Mouse (Mus musculus): ENCODE data around the gene Ppid. TPM values are rescaled to one million over a fixed set of nuclear protein-coding genes. Genes with fewer than 3 reads are reported as not detected.

Gene Ppid
- polyA plus RNA-seq, 1 experiment from 2014 or later = 151 TPM

GRCm38 (mm10) chr3:79579891-79580575 is 11.1 kb upstream of the Ppid start:
- Histone ChIP-seq H3K27ac (no peak overlapping the region), H3K4me3 (replicated peaks; ENCODE audit: low read length) (no peak overlapping the region)
- 84% methylated on average over 5 of the region's 5 CpGs for WGBS

DNA sequence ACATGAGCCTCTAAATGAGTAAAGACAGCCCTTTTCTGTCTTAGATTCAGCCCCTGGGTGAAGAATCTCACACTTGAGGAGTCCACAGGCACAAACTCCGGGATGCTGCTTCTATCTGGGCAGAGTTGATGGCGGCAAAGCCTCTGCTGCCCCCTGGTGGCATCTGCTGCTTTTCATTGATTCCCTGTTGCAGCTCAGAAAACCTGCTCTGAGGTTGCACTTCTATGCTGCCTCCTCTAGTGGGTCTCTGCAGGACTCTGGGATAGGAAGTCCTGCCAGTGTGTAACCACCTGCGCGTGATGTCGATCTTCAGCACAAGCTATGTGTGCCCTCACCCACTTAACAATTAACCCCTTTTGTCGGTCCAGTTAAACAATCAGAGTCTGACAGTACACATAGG is 4.3 kb upstream of the Ppid start:
- no peak overlapping the region for H3K4me2 ChIP-seq (replicated peaks)

More at GRCm38 (mm10) chr3:79579891-79580575, 11.1 kb upstream of the Ppid start:
- H3K4me2 ChIP-seq (replicated peaks) = no peak overlapping the region
- no peaks in the 10 kb centered on the region; the same call in 1 of the 2 replicates for H3K4me1 ChIP-seq (replicated peaks; ENCODE audit: control insufficient read depth, insufficient read depth, low read length)
- H3K9me3 ChIP-seq (ENCODE audit: control insufficient read depth, low read length) = no peaks in the 10 kb centered on the region
- ATAC-seq (ENCODE audit: low FRiP score) (no peak), DNase-seq (ENCODE audit: low spot score) (no peak)
- H3K9ac ChIP-seq = no peak overlapping the region
- H3K36me3 ChIP-seq (replicated peaks; ENCODE audit: control insufficient read depth, insufficient read depth) = no peaks in the 10 kb centered on the region
- H3K27me3 ChIP-seq (ENCODE audit: control insufficient read depth, insufficient read depth, low read length) = no peaks in the 10 kb centered on the region

GRCm38 (mm10) chr3:79589671-79590070 is 1.5 kb upstream of the Ppid start:
- Histone ChIP-seq H3K4me2 (replicated peaks) (no peak overlapping the region), H3K9ac (no peak overlapping the region), H3K9me3 (ENCODE audit: control insufficient read depth, low read length) (no peaks in the 10 kb centered on the region), H3K27me3 (ENCODE audit: control insufficient read depth, insufficient read depth, low read length) (no peaks in the 10 kb centered on the region), H3K36me3 (replicated peaks; ENCODE audit: control insufficient read depth, insufficient read depth) (peaks cover 11% of the 10 kb centered on the region), H3K4me1 (replicated peaks; ENCODE audit: control insufficient read depth, insufficient read depth, low read length) (peaks cover 16% of the 10 kb centered on the region), H3K4me3 (replicated peaks; ENCODE audit: low read length) (no peak overlapping the region), H3K27ac (no peak overlapping the region)
- ATAC-seq (ENCODE audit: low FRiP score) (no peak), DNase-seq (ENCODE audit: low spot score) (no peak)
- 83% methylated on average over 2 of the region's 2 CpGs for WGBS

More for the DNA sequence above, 4.3 kb upstream of the Ppid start:
- Histone ChIP-seq H3K9me3 (ENCODE audit: control insufficient read depth, low read length) (no peaks in the 10 kb centered on the region), H3K27me3 (ENCODE audit: control insufficient read depth, insufficient read depth, low read length) (no peaks in the 10 kb centered on the region), H3K4me1 (replicated peaks; ENCODE audit: control insufficient read depth, insufficient read depth, low read length) (peaks cover 6% of the 10 kb centered on the region; the same call in 1 of the 2 replicates), H3K9ac (no peak overlapping the region), H3K36me3 (replicated peaks; ENCODE audit: control insufficient read depth, insufficient read depth) (no peaks in the 10 kb centered on the region), H3K4me3 (replicated peaks; ENCODE audit: low read length) (no peak overlapping the region), H3K27ac (no peak overlapping the region)
- whole genome bisulfite sequencing = 9% methylated on average over 6 of the region's 6 CpGs
- peak; percentile 75 for ATAC-seq (ENCODE audit: low FRiP score)
- DNase-seq (ENCODE audit: low spot score) = peak; percentile 97

GRCm38 (mm10) chr3:79591793-79592471 is 790 bp downstream of the Ppid start:
- DNase-seq (ENCODE audit: low spot score) = no peak
- 0 out of 2 replicates have a peak, but pooled peaks have one; percentile 4 for ATAC-seq (ENCODE audit: low FRiP score)
- Histone ChIP-seq H3K27ac (peak overlapping the region; percentile 72), H3K27me3 (ENCODE audit: control insufficient read depth, insufficient read depth, low read length) (no peaks in the 10 kb centered on the region), H3K36me3 (replicated peaks; ENCODE audit: control insufficient read depth, insufficient read depth) (peaks cover 33% of the 10 kb centered on the region), H3K9ac (peak overlapping the region; percentile 87), H3K4me2 (replicated peaks) (peak overlapping the region; percentile 73), H3K4me1 (replicated peaks; ENCODE audit: control insufficient read depth, insufficient read depth, low read length) (peaks cover 16% of the 10 kb centered on the region), H3K4me3 (replicated peaks; ENCODE audit: low read length) (peak overlapping the region; percentile 88), H3K9me3 (ENCODE audit: control insufficient read depth, low read length) (no peaks in the 10 kb centered on the region)
- WGBS = 7% methylated on average over 15 of the region's 15 CpGs

- WGBS = 95% methylated on average over 7 of the region's 7 CpGs
- H3K4me3 ChIP-seq (replicated peaks; ENCODE audit: low read length) = no peak overlapping the region
- no peaks in the 10 kb centered on the region for H3K9me3 ChIP-seq (ENCODE audit: control insufficient read depth, low read length)
- ATAC-seq (ENCODE audit: low FRiP score) = no peak
- no peak for DNase-seq (ENCODE audit: low spot score)
- peaks cover 64% of the 10 kb centered on the region for H3K36me3 ChIP-seq (replicated peaks; ENCODE audit: control insufficient read depth, insufficient read depth)
- H3K27me3 ChIP-seq (ENCODE audit: control insufficient read depth, insufficient read depth, low read length) = no peaks in the 10 kb centered on the region
- no peak overlapping the region for H3K4me2 ChIP-seq (replicated peaks)
- H3K4me1 ChIP-seq (replicated peaks; ENCODE audit: control insufficient read depth, insufficient read depth, low read length) = peaks cover 15% of the 10 kb centered on the region
- H3K27ac ChIP-seq = no peak overlapping the region
- no peak overlapping the region for H3K9ac ChIP-seq
These were observed 4.3 kb downstream of the Ppid start for GRCm38 (mm10) chr3:79595468-79595867.

DNA sequence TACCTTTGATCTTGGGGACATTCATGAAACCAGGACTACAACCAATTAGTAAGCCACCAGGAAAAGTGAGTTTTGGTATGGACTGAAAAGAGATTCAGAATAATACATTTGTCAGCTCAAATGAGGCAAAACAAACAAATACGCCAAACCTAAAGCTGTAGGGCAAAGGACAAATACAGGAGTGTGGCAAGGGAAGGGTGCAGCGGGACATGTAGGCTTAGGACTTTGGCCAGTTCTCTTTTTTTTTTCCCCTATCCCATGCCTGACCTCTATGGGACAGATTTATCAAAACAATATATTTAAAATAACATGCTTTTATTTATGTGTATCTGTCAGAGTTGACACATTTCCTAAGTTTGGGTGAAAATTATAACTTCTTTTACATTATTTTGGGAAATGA is 18.7 kb downstream of the Ppid start:
- 95% methylated on average over 2 of the region's 2 CpGs for WGBS
- ATAC-seq (ENCODE audit: low FRiP score) (no peak), DNase-seq (ENCODE audit: low spot score) (no peak)
- H3K27ac ChIP-seq = no peak overlapping the region
- H3K36me3 ChIP-seq (replicated peaks; ENCODE audit: control insufficient read depth, insufficient read depth) = peaks cover 76% of the 10 kb centered on the region
- H3K4me3 ChIP-seq (replicated peaks; ENCODE audit: low read length) = no peak overlapping the region
- no peaks in the 10 kb centered on the region for H3K4me1 ChIP-seq (replicated peaks; ENCODE audit: control insufficient read depth, insufficient read depth, low read length)
- H3K9me3 ChIP-seq (ENCODE audit: control insufficient read depth, low read length) = no peaks in the 10 kb centered on the region
- H3K4me2 ChIP-seq (replicated peaks) = no peak overlapping the region
- H3K27me3 ChIP-seq (ENCODE audit: control insufficient read depth, insufficient read depth, low read length) = no peaks in the 10 kb centered on the region
- no peak overlapping the region for H3K9ac ChIP-seq

- Histone ChIP-seq H3K9me3 (ENCODE audit: control insufficient read depth, low read length) (no peaks in the 10 kb centered on the region), H3K27me3 (ENCODE audit: control insufficient read depth, insufficient read depth, low read length) (no peaks in the 10 kb centered on the region), H3K4me3 (replicated peaks; ENCODE audit: low read length) (peak overlapping the region; percentile 86), H3K9ac (peak overlapping the region; percentile 66), H3K27ac (no peak overlapping the region), H3K4me2 (replicated peaks) (peak overlapping the region; percentile 72), H3K4me1 (replicated peaks; ENCODE audit: control insufficient read depth, insufficient read depth, low read length) (peaks cover 11% of the 10 kb centered on the region), H3K36me3 (replicated peaks; ENCODE audit: control insufficient read depth, insufficient read depth) (peaks cover 13% of the 10 kb centered on the region)
- no peak for DNase-seq (ENCODE audit: low spot score)
- ATAC-seq (ENCODE audit: low FRiP score) = no peak
- WGBS = 30% methylated on average over 10 of the region's 10 CpGs
These were observed 36.5 kb downstream of the Ppid start for GRCm38 (mm10) chr3:79627484-79628181.

DNA sequence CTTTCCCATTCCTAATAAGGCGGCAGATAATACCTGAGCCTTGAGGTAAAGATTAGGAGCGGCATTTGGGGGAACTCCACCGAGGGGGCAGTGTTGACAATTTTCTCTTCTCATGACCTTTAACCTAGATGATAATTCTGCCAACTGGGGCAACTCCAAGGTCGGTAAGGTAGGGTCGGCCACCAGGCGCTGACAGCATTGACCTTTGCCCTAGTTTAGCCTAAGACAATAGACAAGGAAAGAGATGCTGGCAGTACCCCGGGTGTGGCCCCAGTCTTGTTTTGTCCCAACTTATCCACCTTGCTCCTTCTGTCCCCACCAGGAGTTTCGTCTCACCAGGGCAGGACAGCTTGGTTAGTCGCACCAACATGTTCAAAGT is 37.0 kb downstream of the Ppid start:
- H3K36me3 ChIP-seq (replicated peaks; ENCODE audit: control insufficient read depth, insufficient read depth) = peaks cover 15% of the 10 kb centered on the region
- no peak for ATAC-seq (ENCODE audit: low FRiP score)
- no peaks in the 10 kb centered on the region for H3K27me3 ChIP-seq (ENCODE audit: control insufficient read depth, insufficient read depth, low read length)
- peak overlapping the region; percentile 66 for H3K27ac ChIP-seq
- peak overlapping the region; percentile 72 for H3K4me2 ChIP-seq (replicated peaks)
- peak overlapping the region; percentile 66 for H3K9ac ChIP-seq
- DNase-seq (ENCODE audit: low spot score) = peak; percentile 25
- H3K9me3 ChIP-seq (ENCODE audit: control insufficient read depth, low read length) = 0 out of 2 replicates have a peak, but pooled peaks cover 2% of the 10 kb centered on the region
- peaks cover 11% of the 10 kb centered on the region for H3K4me1 ChIP-seq (replicated peaks; ENCODE audit: control insufficient read depth, insufficient read depth, low read length)
- peak overlapping the region; percentile 86 for H3K4me3 ChIP-seq (replicated peaks; ENCODE audit: low read length)
- under 1% methylated on average over 9 of the region's 9 CpGs for WGBS
